Mouse (Mus musculus): Measurements from ENCODE around the gene Olfr1428.
"Not testable (repeated sequence)": the region's sequence is repeated elsewhere in the genome, so short reads cannot be mapped to it uniquely, and the experiment has no call there.

Olfr1428 gene

DNA sequence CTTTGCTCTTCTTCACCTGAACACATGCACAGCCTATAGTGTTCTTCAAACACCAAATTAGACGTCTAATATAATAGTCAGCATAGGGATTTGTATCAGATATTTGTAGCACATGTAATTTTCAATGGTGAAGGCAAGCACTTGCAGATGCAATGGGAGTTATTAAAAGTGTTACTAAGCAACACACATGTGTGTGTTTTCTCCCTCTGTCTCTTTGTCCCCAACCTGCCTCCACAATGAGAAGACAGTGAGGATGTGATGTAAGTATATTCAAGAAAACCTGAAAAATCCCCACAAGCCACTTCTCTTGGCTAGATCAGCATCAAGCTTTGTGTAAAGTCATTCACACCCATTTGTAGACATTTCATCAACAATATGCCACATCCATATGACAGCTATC, at the start of gene Olfr1428:
Gene Olfr1428, minus strand, starts transcription at position 101 of the 400 bp plus-strand sequence.
- in situ Hi-C loops (cut with MboI, MseI) = no loop called here

DNA sequence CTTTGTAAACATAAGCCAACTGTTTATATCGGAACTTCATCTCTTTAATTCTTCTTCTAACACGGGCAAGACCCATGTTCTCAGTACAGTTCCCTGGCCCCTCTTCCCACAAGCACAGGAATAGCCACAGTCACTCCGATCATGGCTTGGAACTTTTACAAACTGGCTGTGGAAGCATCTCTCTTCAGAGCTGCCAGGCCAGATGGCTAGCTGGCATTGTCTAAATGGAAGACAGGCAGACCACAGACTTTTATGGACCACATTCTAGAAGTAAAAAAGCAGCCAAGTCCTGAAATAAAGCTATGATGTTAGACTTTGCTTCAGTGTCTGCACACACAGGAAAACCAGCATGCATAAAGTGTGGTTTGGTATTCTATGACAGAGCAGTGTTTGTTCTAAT, 29.8 kb upstream of the Olfr1428 start:
- in situ Hi-C loops (cut with MboI, MseI) = no loop called here

DNA sequence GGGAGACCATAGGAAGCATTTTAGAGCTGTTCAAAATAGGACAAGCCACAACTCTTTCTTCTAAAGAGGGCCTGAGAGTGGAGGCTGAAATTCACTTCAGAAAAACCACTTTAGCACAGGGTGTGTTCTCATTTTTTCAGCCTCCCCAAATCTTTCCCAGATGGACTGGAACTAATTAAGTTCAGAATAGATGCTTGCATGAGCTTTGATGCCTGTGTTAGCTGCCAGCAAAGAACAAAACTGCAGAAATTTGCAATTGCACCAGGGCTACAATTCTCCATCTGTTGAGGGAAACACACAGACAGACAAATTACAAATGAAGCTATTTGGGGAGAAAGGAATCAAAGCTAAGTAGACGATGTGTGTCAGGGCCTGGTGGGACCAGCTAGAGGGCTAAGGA, 27.7 kb upstream of the Olfr1428 start:
- in situ Hi-C loops (cut with MboI, MseI) = no loop called here

DNA sequence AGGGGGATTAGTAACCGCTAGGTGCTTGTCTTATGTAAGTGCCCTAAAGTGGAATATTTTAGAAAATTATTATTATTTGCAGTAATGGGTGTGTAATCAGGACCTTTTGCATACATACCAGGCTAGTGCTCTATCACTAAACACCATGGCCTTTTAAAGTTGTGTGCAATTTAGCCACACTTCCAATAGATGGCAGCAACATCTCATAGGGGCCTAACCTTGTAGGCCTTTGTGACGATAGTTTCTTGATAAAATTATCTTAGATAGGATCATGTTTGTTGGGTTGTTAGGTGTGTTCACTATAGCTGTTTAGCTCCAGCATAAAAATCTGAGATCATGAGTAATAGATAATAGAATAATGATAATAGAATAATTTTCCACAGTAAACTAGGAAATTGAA, 18.6 kb upstream of the Olfr1428 start:
- in situ Hi-C loops (cut with MboI, MseI) = loop anchor here (5.0 kb wide), 1 partner anchor 288 kb away; no protein-coding TSS in a partner anchor

DNA sequence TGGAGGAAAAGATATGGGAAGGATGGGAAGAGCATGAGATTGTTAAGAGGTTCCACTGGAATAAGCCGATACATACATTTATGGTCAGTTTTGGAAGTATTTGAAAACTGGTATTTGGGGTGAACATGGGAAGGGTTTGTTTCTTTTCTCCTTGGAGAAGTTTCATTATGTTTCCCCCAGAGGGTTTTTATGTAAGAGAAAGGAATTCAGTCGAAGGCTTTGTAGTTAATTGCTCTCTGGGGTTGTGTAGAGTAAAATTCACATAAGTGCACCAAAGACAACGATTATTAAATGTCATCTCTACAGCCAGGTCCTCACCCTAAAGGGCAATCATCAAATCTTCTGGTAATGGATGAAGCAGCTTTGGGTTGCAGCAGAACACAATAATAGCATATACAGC, 7.4 kb upstream of the Olfr1428 start, which contains the start of gene Olfr76:
Gene Olfr76, minus strand, starts transcription at position 101 of the 400 bp plus-strand sequence.
- in situ Hi-C loops (cut with MboI, MseI) = no loop called here

DNA sequence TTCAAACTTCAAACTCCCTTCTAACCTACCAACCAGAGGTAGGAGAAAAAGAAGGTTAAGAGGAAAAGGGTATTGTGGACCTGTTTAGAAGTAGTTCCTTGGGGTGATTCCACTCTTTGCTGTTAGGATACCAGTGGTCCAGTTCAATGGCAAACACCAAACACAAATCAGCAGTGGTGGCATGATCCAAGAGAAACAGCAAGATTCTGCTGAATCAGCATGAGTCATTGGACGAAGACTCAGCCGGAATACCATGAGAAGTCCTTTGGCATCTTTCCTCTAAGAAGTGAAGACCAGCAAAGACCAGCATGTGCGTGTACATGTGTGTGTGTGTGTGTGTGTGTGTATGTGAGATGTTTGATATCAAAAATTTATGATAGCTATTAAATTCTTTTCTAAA, 767 bp upstream of the Olfr1428 start:
- in situ Hi-C loops (cut with MboI, MseI) = no loop called here

DNA sequence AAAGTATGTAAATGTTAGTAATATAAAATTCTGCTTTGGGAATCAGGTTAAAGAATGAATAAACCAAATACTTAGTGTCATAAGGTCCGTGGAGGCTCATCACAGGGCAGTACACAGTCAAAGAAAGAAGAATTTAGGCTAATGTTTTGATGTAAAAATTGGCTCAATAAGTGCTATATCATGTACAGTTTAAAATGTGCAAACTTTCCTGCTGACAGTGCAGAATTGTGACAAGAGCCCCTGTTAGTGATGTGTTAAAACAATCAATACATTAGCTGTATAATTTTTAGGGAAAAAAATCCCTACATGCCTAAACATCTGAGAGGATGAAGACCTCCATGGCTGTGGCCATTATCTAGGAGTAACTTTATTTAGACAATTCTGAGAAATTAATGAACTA, 1.9 kb downstream of the Olfr1428 start:
- in situ Hi-C loops (cut with MboI, MseI) = no loop called here

DNA sequence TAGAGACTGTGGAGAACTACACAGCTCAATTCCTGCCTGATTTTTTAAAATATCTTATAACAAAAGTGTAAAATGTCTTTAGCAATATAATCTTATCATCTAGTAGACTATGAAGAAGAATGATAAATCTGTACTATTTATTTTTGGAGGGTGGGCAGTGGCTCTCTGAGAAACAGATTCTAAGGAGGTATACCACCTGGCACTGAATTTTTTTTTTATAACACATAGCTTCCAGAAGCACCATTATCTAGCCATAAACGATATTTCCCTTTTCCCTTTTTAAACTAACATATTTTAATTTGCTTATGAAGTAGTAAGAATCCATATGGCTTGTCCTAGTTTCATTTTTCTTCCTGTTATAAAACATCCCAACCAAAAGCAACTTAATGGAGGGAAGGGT, 11.2 kb downstream of the Olfr1428 start:
- in situ Hi-C loops (cut with MboI, MseI) = no loop called here

DNA sequence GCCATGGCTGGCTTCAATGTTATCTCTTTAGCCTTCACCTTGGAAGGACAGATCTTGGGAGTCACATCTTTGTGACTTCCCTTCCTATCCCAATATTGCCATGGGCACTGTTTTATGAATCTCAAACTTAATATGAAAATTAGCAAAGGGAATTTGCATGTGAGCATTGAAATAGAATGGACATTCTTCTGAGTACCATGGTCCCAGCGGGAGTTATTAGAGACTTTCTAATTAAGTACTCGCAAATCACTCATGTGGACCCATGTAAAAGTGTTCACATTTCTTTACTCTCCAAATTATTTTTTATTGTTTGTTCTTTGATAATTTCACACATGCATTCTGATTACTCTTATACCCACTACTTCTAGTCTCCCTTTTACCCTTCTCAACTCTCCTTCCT, 12.5 kb downstream of the Olfr1428 start, which contains the start of gene Olfr1427:
Gene Olfr1427, minus strand, starts transcription at position 101 of the 400 bp plus-strand sequence.
- in situ Hi-C loops (cut with MboI, MseI) = no loop called here

DNA sequence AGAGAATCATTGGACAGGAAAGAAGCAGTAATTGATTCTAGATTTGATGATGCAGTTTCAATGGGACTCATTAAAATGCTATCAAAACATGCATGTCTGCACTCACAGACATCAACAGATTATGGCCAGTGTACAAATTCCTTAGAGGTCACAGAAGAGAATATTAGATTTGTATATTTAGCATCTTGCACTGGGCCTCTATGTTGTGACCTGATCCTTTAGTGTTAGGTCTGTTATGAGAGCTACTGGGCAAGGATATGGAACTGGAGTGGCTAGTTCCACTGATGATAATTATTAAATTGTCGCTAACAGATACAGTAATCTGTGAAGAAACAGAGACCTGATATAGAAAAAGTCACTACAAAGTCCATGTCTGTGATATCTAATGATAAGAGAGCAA, 23.8 kb downstream of the Olfr1428 start, which contains the start of gene Olfr1426:
Gene Olfr1426, minus strand, starts transcription at position 101 of the 400 bp plus-strand sequence.
- in situ Hi-C loops (cut with MboI, MseI) = no loop called here

DNA sequence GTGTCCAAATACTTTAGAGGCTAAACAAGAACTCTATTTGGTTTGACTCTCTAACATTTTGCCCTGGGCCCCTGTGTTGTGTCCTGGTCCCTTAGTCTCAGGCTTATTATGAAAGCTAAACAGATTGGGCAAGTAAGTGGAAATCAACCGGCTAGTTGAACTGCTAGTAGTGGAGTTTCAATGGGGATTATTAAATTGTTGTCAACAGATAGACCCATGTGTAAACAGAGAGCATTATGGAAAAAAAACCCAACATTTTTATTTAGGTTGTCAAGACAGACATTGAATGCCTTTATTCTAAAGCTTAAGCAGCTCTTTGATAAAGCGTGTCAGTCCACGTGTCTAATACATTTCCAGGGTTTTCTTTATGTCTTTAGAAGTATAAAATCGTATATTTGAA, 38.1 kb downstream of the Olfr1428 start, which contains the start of gene Olfr1425:
Gene Olfr1425, minus strand, starts transcription at position 101 of the 400 bp plus-strand sequence.
- in situ Hi-C loops (cut with MboI, MseI) = not testable (repeated sequence)

DNA sequence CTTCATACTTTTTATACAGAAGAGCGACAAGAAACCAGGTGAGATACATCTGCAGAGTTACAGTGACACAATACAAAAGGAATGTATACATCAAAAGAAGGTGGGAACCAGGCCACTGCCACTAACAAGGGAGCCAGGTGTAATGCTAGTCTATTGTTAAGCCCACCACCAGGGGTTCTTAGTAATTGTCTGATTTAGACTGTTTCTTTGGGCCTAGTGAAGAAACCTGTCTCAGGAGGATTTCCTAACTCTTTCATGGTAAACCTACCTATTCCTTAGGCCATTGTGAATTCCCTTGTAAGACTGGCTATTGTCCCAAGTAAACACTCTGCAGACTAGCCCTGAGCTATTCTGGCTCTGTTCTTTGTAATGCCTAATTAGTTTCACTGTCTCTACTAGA, 46.2 kb downstream of the Olfr1428 start:
- in situ Hi-C loops (cut with MboI, MseI) = not testable (repeated sequence)

DNA sequence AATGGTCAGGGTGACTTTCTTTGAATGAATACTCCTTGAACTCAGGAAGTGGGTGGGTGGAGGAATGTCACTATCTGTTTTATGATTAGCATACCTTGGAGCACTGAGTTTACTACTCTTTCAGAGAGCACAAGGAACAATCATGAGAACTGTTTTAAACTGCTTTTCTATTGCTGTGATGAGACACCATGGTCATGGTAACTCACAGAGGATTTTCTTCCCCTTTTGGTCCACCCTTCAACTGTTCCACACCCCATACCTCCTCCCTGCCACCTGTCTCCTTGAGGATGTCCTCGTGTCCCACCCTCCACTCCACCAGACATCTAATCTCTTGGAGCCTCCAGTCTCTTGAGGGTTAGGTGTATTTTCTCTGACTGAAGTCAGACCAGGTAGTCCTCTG, 47.9 kb downstream of the Olfr1428 start:
- in situ Hi-C loops (cut with MboI, MseI) = not testable (repeated sequence)

DNA sequence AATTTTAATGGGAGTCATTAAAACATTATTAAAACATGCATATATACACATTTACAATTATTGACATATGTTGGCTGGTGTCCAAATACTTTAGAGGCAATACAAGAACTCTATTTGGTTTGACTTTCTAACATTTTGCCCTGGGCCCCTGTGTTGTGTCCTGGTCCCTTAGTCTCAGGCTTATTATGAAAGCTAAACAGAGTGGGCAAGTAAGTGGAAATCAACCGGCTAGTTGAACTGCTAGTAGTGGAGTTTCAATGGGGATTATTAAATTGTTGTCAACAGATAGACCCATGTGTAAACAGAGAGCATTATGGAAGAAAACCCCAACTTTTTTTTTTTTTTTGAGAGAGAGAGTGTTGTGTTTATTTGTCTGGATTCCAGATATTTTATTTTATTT, 53.1 kb downstream of the Olfr1428 start, which contains the start of gene Olfr1424:
Gene Olfr1424, minus strand, starts transcription at position 101 of the 400 bp plus-strand sequence.
- in situ Hi-C loops (cut with MboI, MseI) = not testable (repeated sequence)

Measured in T-helper 2 cell (primary cell).